Mouse (Mus musculus) liver, embryonic 11.5 days (tissue): ENCODE measurements around the gene Gm49601. TPM values are rescaled to one million over a fixed set of nuclear protein-coding genes. Genes with fewer than 3 reads are reported as not detected.

Experiments
- ATAC-seq: fragments of 200-750 bp; cut with Nextera tagmentation; replicated peaks from 2 replicates; pipeline ENCODE4 v1.8.0; 2017; ENCODE audit warnings: moderate number of reproducible peaks, mild to moderate bottlenecking, moderate TSS enrichment, moderate library complexity; ENCODE audit not compliant: low FRiP score
- DNase-seq: peaks from one replicate; pipeline ENCODE4 v3.0.0-alpha.2; 2017; ENCODE audit warnings: low spot score
- H3K27ac ChIP-seq: fragments of 300-500 bp; sonication (generic); 2 replicates; pipeline ENCODE4 v1.5.1; 2014; ENCODE audit warnings: mild to moderate bottlenecking, low read depth, low read length, control low read depth
- H3K27me3 ChIP-seq: fragments of 300-500 bp; sonication (generic); replicated peaks from 2 replicates; pipeline ENCODE4 v1.6.1; 2014; ENCODE audit warnings: low read length, mixed read lengths; ENCODE audit not compliant: control insufficient read depth, insufficient read depth
- H3K36me3 ChIP-seq: fragments of 300-500 bp; sonication (generic); 2 replicates; pipeline ENCODE4 v1.6.1; 2014; ENCODE audit warnings: mild to moderate bottlenecking, low read length, moderate library complexity, mixed read lengths; ENCODE audit not compliant: control insufficient read depth, insufficient read depth
- H3K4me1 ChIP-seq: fragments of 300-500 bp; sonication (generic); replicated peaks from 2 replicates; pipeline ENCODE4 v1.6.1; 2014; ENCODE audit warnings: low read length, mixed read lengths; ENCODE audit not compliant: control insufficient read depth, insufficient read depth
- H3K4me2 ChIP-seq: fragments of 300-500 bp; sonication (generic); 2 replicates; pipeline ENCODE4 v1.6.1; 2014; ENCODE audit warnings: mild to moderate bottlenecking, control low read depth, moderate library complexity
- H3K4me3 ChIP-seq: fragments of 300-500 bp; sonication (generic); 2 replicates; pipeline ENCODE4 v1.5.1; 2014; ENCODE audit warnings: low read depth, low read length, control low read depth
- H3K9ac ChIP-seq: fragments of 300-500 bp; sonication (generic); 2 replicates; pipeline ENCODE4 v1.6.1; 2014; ENCODE audit warnings: low read depth, low read length, control low read depth
- H3K9me3 ChIP-seq: fragments of 300-500 bp; sonication (generic); 2 replicates; pipeline ENCODE4 v1.6.1; 2016; ENCODE audit warnings: low read length, inconsistent platforms, mixed read lengths; ENCODE audit not compliant: control insufficient read depth
- WGBS: fragments of 180-500 bp; shearing (Covaris S2); extraction: QIAGEN DNeasy Blood & Tissue Kit; methylation state at CpG from one replicate; pipeline ENCODE4 v1.1.7; 2014; 5-methylcytosine and 5-hydroxymethylcytosine counted together
- polyA plus RNA-seq: library from polyadenylated mRNA; unstranded; fragments of >200 nt; fragmentation: Nextera tagmentation; extraction: Ambion mirVana; gene quantifications from 2 replicates; pipeline ENCODE4 v1.2.1, GENCODE M21; 2014

Gene Gm49601
- polyA plus RNA-seq, 1 experiment from 2014 or later: not detected

DNA sequence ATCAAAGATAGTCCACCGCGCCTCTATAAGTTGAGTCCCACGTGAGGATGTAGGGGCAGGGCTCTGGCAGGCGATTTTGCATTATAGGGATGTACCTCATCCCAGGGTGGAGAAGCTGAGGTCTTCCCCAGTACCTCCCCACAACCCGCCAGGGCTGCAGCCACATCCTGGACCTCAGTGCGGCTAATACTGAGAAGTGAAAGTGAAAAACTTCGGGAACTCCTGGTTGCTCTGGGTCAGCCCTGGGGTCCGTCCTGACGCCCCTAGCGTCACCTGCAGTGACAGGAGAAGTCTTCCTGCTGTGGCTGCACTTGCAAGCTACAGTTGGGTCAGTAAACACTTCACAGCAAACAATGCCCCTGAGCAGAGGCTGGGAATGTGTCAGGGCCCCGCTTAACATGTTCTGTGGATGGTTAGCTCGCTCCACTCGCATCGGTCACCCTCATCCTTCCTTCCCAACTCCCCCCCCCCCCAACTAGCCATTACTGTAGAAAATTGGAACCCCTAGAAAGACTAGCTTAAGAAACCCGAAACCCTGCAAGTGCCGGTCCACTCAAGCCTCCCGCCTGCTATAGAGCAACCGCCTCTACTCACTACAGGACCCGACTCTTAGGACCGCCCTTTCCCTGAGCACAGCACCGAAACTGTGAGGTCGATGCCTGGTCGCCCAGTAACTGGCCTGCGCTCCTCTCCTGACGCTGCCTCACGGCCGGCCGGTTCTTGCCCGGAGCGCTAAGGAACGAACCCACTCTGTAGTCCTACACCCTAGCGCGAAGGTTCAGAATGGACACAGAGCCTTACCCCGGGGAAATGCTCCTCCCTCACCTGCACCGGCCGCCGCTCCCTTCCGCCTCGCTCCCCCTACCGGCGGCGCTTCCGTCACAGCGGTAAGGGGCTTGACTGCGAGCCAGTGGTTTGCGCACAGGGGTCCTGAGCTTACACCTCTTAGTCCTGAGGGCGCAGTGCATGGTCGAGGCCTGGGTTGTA, 36.1 kb downstream of the Gm49601 start, which contains the start of gene Tbx1:
Gene Tbx1 (minus strand): TSS at position 868 of the 987 bp plus-strand sequence.
- DNase-seq (peak; percentile 59), ATAC-seq (no peak)
- Histone ChIP-seq H3K9me3 (no peaks in the 10 kb centered on the region), H3K27me3 (peaks cover 96% of the 10 kb centered on the region), H3K27ac (no peak within 1 kb of the TSS), H3K36me3 (no peaks in the 10 kb centered on the region), H3K4me3 (peak within 1 kb of the TSS; percentile 44), H3K4me2 (peak within 1 kb of the TSS; percentile 70), H3K4me1 (peaks cover 18% of the 10 kb centered on the region), H3K9ac (no peak within 1 kb of the TSS)
- under 1% methylated on average over 48 of the region's 48 CpGs for WGBS

- Histone ChIP-seq H3K27me3 (peaks cover 97% of the 10 kb centered on the region), H3K9me3 (no peaks in the 10 kb centered on the region), H3K27ac (no peak overlapping the region), H3K4me1 (peaks cover 18% of the 10 kb centered on the region), H3K4me3 (0 out of 2 replicates have a peak overlapping the region, but pooled peaks have one; percentile 5), H3K4me2 (no peak overlapping the region), H3K9ac (no peak overlapping the region), H3K36me3 (no peaks in the 10 kb centered on the region)
- DNase-seq: no peak
- WGBS: 14% methylated on average over 9 of the region's 9 CpGs
- no peak for ATAC-seq
Observed at GRCm38 (mm10) chr16:18589080-18589621, 37.1 kb downstream of the Gm49601 start.

DNA sequence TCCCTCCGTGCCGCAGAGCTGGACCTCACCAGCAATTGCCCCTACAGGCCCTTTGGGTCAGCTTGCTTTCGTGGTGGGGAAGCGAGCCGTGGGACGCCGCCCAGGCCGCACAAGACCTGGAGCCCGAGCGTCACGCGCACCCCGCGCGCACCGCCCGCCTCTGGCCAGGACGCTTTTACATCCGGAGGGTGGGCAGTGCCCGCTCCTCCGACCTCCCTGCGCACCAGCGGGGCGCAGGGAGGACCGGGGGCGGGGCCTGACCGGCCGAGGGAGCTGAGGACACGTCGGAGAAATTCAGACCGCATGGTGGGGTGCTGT, 37.5 kb downstream of the Gm49601 start:
- 3% methylated on average over 31 of the region's 31 CpGs for WGBS
- Histone ChIP-seq H3K4me2 (peak overlapping the region; percentile 27; the same call in 1 of the 2 replicates), H3K27ac (no peak overlapping the region), H3K9ac (no peak overlapping the region), H3K36me3 (no peaks in the 10 kb centered on the region), H3K4me3 (0 out of 2 replicates have a peak overlapping the region, but pooled peaks have one; percentile 20), H3K4me1 (peaks cover 18% of the 10 kb centered on the region), H3K9me3 (no peaks in the 10 kb centered on the region), H3K27me3 (peaks cover 97% of the 10 kb centered on the region)
- no peak for ATAC-seq
- no peak for DNase-seq

GRCm38 (mm10) chr16:18587847-18588737, 38.1 kb downstream of the Gm49601 start:
- Histone ChIP-seq H3K4me1 (peaks cover 18% of the 10 kb centered on the region), H3K4me2 (peak overlapping the region; percentile 39), H3K27me3 (peaks cover 97% of the 10 kb centered on the region), H3K27ac (no peak overlapping the region), H3K36me3 (no peaks in the 10 kb centered on the region), H3K9me3 (no peaks in the 10 kb centered on the region), H3K4me3 (peak overlapping the region; percentile 20; the same call in 1 of the 2 replicates), H3K9ac (no peak overlapping the region)
- DNase-seq (peak; percentile 55), ATAC-seq (0 out of 2 replicates have a peak, but pooled peaks have one; percentile 53)
- WGBS: 2% methylated on average over 56 of the region's 57 CpGs

GRCm38 (mm10) chr16:18586906-18587546, 39.2 kb downstream of the Gm49601 start:
- Histone ChIP-seq H3K4me1 (peaks cover 21% of the 10 kb centered on the region), H3K27me3 (peaks cover 100% of the 10 kb centered on the region), H3K4me3 (peak overlapping the region; percentile 46), H3K36me3 (no peaks in the 10 kb centered on the region), H3K9me3 (no peaks in the 10 kb centered on the region), H3K27ac (no peak overlapping the region), H3K4me2 (peak overlapping the region; percentile 63), H3K9ac (no peak overlapping the region)
- DNase-seq (no peak), ATAC-seq (no peak)
- under 1% methylated on average over 41 of the region's 62 CpGs for WGBS

DNA sequence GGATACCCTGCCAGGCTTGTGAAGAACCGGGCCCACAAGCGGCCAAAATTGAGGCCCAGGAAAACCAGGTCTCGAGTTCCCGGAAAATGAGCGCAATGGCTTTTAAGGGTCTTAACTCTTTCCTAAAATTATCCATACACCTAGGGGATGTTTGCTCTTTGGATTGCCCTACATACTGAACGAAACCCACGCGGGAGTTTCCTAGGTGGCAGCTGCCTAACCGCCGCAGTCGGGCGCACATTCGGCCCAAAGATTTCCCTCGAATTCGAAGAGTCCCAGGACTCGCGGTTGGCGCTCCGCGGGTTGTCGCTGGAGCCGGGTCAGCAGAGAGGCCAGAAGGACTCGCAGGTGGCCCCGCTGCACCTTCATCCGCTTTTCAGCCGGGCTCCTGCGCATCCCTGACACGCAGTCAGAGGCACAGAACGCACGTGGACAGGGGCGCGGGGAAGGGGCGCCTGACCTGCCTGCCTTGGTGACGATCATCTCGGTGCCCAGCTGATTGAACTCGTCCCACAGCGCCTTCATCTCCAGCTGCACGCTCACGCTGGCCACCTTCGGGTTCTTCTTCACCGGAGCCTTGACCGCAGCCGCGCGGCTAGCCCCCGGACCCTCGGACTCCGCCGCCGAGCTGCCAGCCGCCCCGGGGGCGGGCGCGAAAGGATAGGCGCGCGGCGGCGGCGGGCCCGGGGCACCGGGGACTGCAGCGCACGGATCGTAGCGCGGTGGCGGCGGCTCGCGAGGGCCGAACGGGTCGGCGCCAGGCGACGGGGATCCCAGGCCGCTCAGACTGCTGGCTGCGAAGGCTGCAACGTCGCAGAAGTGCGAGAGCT, 39.9 kb downstream of the Gm49601 start:
- H3K27ac ChIP-seq: no peak overlapping the region
- peak overlapping the region; percentile 63 for H3K4me2 ChIP-seq
- H3K9me3 ChIP-seq: no peaks in the 10 kb centered on the region
- H3K4me1 ChIP-seq: peaks cover 21% of the 10 kb centered on the region
- 3% methylated on average over 75 of the region's 83 CpGs for WGBS
- H3K4me3 ChIP-seq: peak overlapping the region; percentile 46
- no peaks in the 10 kb centered on the region for H3K36me3 ChIP-seq
- peaks cover 100% of the 10 kb centered on the region for H3K27me3 ChIP-seq
- DNase-seq (peak; percentile 62), ATAC-seq (no peak)
- H3K9ac ChIP-seq: no peak overlapping the region

GRCm38 (mm10) chr16:18585676-18586075, 40.6 kb downstream of the Gm49601 start:
- Histone ChIP-seq H3K27me3 (peaks cover 100% of the 10 kb centered on the region), H3K36me3 (no peaks in the 10 kb centered on the region), H3K4me2 (no peak overlapping the region), H3K4me1 (peaks cover 15% of the 10 kb centered on the region), H3K4me3 (no peak overlapping the region), H3K27ac (no peak overlapping the region), H3K9me3 (no peaks in the 10 kb centered on the region), H3K9ac (no peak overlapping the region)
- ATAC-seq: no peak
- 11% methylated on average over 10 of the region's 10 CpGs for WGBS
- DNase-seq: peak; percentile 57
